Mouse (Mus musculus) erythroid progenitor cell, adult 5-6 weeks (primary cell): Measurements from ENCODE around the gene Rbms2. TPM values are rescaled to one million over a fixed set of nuclear protein-coding genes. Genes with fewer than 3 reads are reported as not detected.
"Not testable (repeated sequence)": the region's sequence is repeated elsewhere in the genome, so short reads cannot be mapped to it uniquely, and the experiment has no call there.

Experiments used
- ATAC-seq: replicated peaks from 2 replicates; pipeline ENCODE4 v1.8.0; 2016; ENCODE audit warnings: moderate number of reproducible peaks, mild to moderate bottlenecking, moderate TSS enrichment, inconsistent platforms; ENCODE audit not compliant: poor library complexity, low FRiP score, severe bottlenecking
- total RNA-seq, 2 experiments: library from RNA; stranded (forward) in 1 of 2; stranded (reverse) in 1 of 2; fragments of 150-400 nt in 1 of 2; fragments of 186-747, 209-891 nt in 1 of 2; gene quantifications; 2 replicates each; pipeline versions ENCODE4 v1.2.3 to v1.2.4; 2015 to 2017; ENCODE audit warnings: low replicate concordance in 2 of 2

Rbms2 gene
- total RNA-seq, 2 experiments from 2014 or later: 5.4 to 7.0 TPM

- peak; percentile 99 for ATAC-seq
Measured at GRCm38 (mm10) chr10:128194024-128194550, 14.0 kb upstream of the Rbms2 start, which contains the start of gene Gls2. Gene Gls2 (plus strand): TSS chr10:128194457.

- ATAC-seq: no peak
Measured at GRCm38 (mm10) chr10:128193113-128193512, 13.0 kb upstream of the Rbms2 start.

GRCm38 (mm10) chr10:128192030-128192766 is 12.1 kb upstream of the Rbms2 start:
- ATAC-seq: not testable (repeated sequence)

- no peak for ATAC-seq
Measured at GRCm38 (mm10) chr10:128191472-128191871, 11.4 kb upstream of the Rbms2 start.

- ATAC-seq: peak; percentile 63
Measured at GRCm38 (mm10) chr10:128188242-128188877, 8.3 kb upstream of the Rbms2 start.

GRCm38 (mm10) chr10:128187181-128187605 is 7.1 kb upstream of the Rbms2 start:
- ATAC-seq: peak; percentile 92

- peak; percentile 76 for ATAC-seq
Measured at GRCm38 (mm10) chr10:128185959-128186358, 5.9 kb upstream of the Rbms2 start.

- no peak for ATAC-seq
Measured at GRCm38 (mm10) chr10:128185277-128185940, 5.3 kb upstream of the Rbms2 start.

GRCm38 (mm10) chr10:128184296-128184695 is 4.2 kb upstream of the Rbms2 start:
- ATAC-seq: no peak

GRCm38 (mm10) chr10:128177316-128177715 is 2.8 kb downstream of the Rbms2 start:
- ATAC-seq: no peak

- peak; percentile 88 for ATAC-seq
Measured at GRCm38 (mm10) chr10:128175996-128176755, 3.9 kb downstream of the Rbms2 start.

GRCm38 (mm10) chr10:128175302-128175701 is 4.8 kb downstream of the Rbms2 start:
- ATAC-seq: no peak

GRCm38 (mm10) chr10:128171348-128171747 is 8.7 kb downstream of the Rbms2 start:
- not testable (repeated sequence) for ATAC-seq

- ATAC-seq: no peak
Measured at GRCm38 (mm10) chr10:128167091-128167490, 13.0 kb downstream of the Rbms2 start.

GRCm38 (mm10) chr10:128165726-128166125 is 14.4 kb downstream of the Rbms2 start:
- ATAC-seq: not testable (repeated sequence)

GRCm38 (mm10) chr10:128153978-128154377 is 26.1 kb downstream of the Rbms2 start:
- no peak for ATAC-seq

GRCm38 (mm10) chr10:128150941-128151340 is 29.2 kb downstream of the Rbms2 start:
- ATAC-seq: no peak

GRCm38 (mm10) chr10:128149592-128149991 is 30.5 kb downstream of the Rbms2 start:
- peak; percentile 99 for ATAC-seq

GRCm38 (mm10) chr10:128148789-128149365 is 31.2 kb downstream of the Rbms2 start:
- no peak for ATAC-seq
